Mouse (Mus musculus) stomach, postnatal 0 days (tissue): ENCODE results near the gene Ppl. TPM values are rescaled to one million over a fixed set of nuclear protein-coding genes. Genes with fewer than 3 reads are reported as not detected.

ENCODE experiments used
- ATAC-seq: fragments of 200-750 bp; cut with Nextera tagmentation; 2 replicates; pipeline ENCODE4 v1.8.0; 2017; ENCODE audit not compliant: low FRiP score, low TSS enrichment
- DNase-seq: peaks from one replicate; pipeline ENCODE4 v3.0.0-alpha.2; 2016; ENCODE audit warnings: low spot score
- H3K27ac ChIP-seq: fragments of 300-500 bp; sonication (generic); replicated peaks from 2 replicates; pipeline ENCODE4 v1.5.1; 2014; ENCODE audit warnings: mild to moderate bottlenecking, control low read depth
- H3K27me3 ChIP-seq: fragments of 300-500 bp; sonication (generic); 2 replicates; pipeline ENCODE4 v1.6.1; 2014; ENCODE audit warnings: low read length; ENCODE audit not compliant: control insufficient read depth, insufficient read depth
- H3K36me3 ChIP-seq: fragments of 300-500 bp; sonication (generic); 2 replicates; pipeline ENCODE4 v1.6.1; 2014; ENCODE audit warnings: low read length, mixed read lengths; ENCODE audit not compliant: control insufficient read depth, insufficient read depth
- H3K4me1 ChIP-seq: fragments of 300-500 bp; sonication (generic); replicated peaks from 2 replicates; pipeline ENCODE4 v1.6.1; 2014; ENCODE audit warnings: antibody characterized with exemption; ENCODE audit not compliant: control insufficient read depth, insufficient read depth
- H3K4me2 ChIP-seq: fragments of 300-500 bp; sonication (generic); replicated peaks from 2 replicates; pipeline ENCODE4 v1.6.1; 2014; ENCODE audit warnings: low read depth, mild to moderate bottlenecking, control low read depth, moderate library complexity
- H3K4me3 ChIP-seq: fragments of 300-500 bp; sonication (generic); 2 replicates; pipeline ENCODE4 v1.5.1; 2014; ENCODE audit warnings: low read depth, low read length, control low read depth
- H3K9ac ChIP-seq: fragments of 300-500 bp; sonication (generic); 2 replicates; pipeline ENCODE4 v1.6.1; 2014; ENCODE audit warnings: mild to moderate bottlenecking, low read length, control low read depth, mixed read lengths
- H3K9me3 ChIP-seq: fragments of 300-500 bp; sonication (generic); 2 replicates; pipeline ENCODE4 v1.6.1; 2016; ENCODE audit warnings: low read length; ENCODE audit not compliant: control insufficient read depth
- CTCF ChIP-seq: IDR thresholded peaks from 2 replicates; pipeline ENCODE4 v1.5.1; 2016; ENCODE audit warnings: antibody characterized with exemption, low read depth, mild to moderate bottlenecking, moderate library complexity
- EP300 ChIP-seq: optimal IDR thresholded peaks from 2 replicates; pipeline ENCODE3; 2016; ENCODE audit warnings: antibody characterized with exemption
- WGBS: fragments of 180-500 bp; shearing (Covaris S2); extraction: QIAGEN DNeasy Blood & Tissue Kit; methylation state at CpG from one replicate; pipeline ENCODE4 v1.1.7; 2014; 5-methylcytosine and 5-hydroxymethylcytosine counted together
- polyA plus RNA-seq: library from polyadenylated mRNA; unstranded; fragments of >200 nt; fragmentation: Nextera tagmentation; extraction: Ambion mirVana; gene quantifications from 2 replicates; pipeline ENCODE4 v1.2.1, GENCODE M21; 2015

Ppl gene
- polyA plus RNA-seq, 1 experiment from 2014 or later, result 61.5 TPM

- 50% methylated on average over 7 of the region's 7 CpGs for WGBS
- Histone ChIP-seq H3K27ac (no peak overlapping the region), H3K27me3 (no peaks in the 10 kb centered on the region), H3K4me3 (no peak overlapping the region), H3K4me2 (no peak overlapping the region), H3K4me1 (no peaks in the 10 kb centered on the region), H3K9ac (no peak overlapping the region), H3K36me3 (no peaks in the 10 kb centered on the region), H3K9me3 (no peaks in the 10 kb centered on the region)
- DNase-seq (no peak), ATAC-seq (no peak)
- no peak for TF ChIP-seq CTCF
- no peak for TF ChIP-seq EP300
These were observed 22.3 kb downstream of the Ppl start for GRCm38 (mm10) chr16:5109877-5110276.

- Histone ChIP-seq H3K4me1 (no peaks in the 10 kb centered on the region), H3K27me3 (no peaks in the 10 kb centered on the region), H3K9me3 (no peaks in the 10 kb centered on the region), H3K27ac (no peak overlapping the region), H3K36me3 (no peaks in the 10 kb centered on the region), H3K4me2 (no peak overlapping the region), H3K9ac (no peak overlapping the region), H3K4me3 (no peak overlapping the region)
- DNase-seq, result no peak
- no peak for ATAC-seq
- WGBS, result 78% methylated on average over 6 of the region's 6 CpGs
- no peak for TF ChIP-seq EP300
- TF ChIP-seq CTCF, result no peak
These were observed 31.2 kb downstream of the Ppl start for GRCm38 (mm10) chr16:5101000-5101399.

GRCm38 (mm10) chr16:5096504-5096903, 35.7 kb downstream of the Ppl start:
- no peaks in the 10 kb centered on the region for H3K9me3 ChIP-seq
- no peaks in the 10 kb centered on the region for H3K27me3 ChIP-seq
- H3K4me3 ChIP-seq, result no peak overlapping the region
- no peak overlapping the region for H3K27ac ChIP-seq
- H3K4me1 ChIP-seq, result no peaks in the 10 kb centered on the region
- no peak for DNase-seq
- WGBS, result 91% methylated on average over 7 of the region's 8 CpGs
- H3K9ac ChIP-seq, result no peak overlapping the region
- 0 out of 2 replicates have a peak, but pooled peaks cover 2% of the 10 kb centered on the region for H3K36me3 ChIP-seq
- no peak for ATAC-seq
- H3K4me2 ChIP-seq, result no peak overlapping the region
- TF ChIP-seq EP300 (no peak), CTCF (no peak)

- Histone ChIP-seq H3K4me1 (no peaks in the 10 kb centered on the region), H3K9ac (no peak overlapping the region), H3K27ac (0 out of 2 replicates have a peak overlapping the region, but pooled peaks have one; percentile 1), H3K4me2 (no peak overlapping the region), H3K27me3 (no peaks in the 10 kb centered on the region), H3K4me3 (no peak overlapping the region), H3K36me3 (0 out of 2 replicates have a peak, but pooled peaks cover 3% of the 10 kb centered on the region), H3K9me3 (no peaks in the 10 kb centered on the region)
- ATAC-seq, result 0 out of 2 replicates have a peak, but pooled peaks have one; percentile 34
- WGBS, result 50% methylated on average over 5 of the region's 5 CpGs
- TF ChIP-seq CTCF (no peak), EP300 (no peak)
- no peak for DNase-seq
These were observed 38.9 kb downstream of the Ppl start for GRCm38 (mm10) chr16:5093285-5093684.

- DNase-seq, result no peak
- Histone ChIP-seq H3K4me2 (no peak overlapping the region), H3K4me3 (no peak overlapping the region), H3K9ac (no peak overlapping the region), H3K9me3 (no peaks in the 10 kb centered on the region), H3K4me1 (no peaks in the 10 kb centered on the region), H3K36me3 (peaks cover 23% of the 10 kb centered on the region; the same call in 1 of the 2 replicates), H3K27ac (no peak overlapping the region), H3K27me3 (no peaks in the 10 kb centered on the region)
- WGBS, result 68% methylated on average over 10 of the region's 10 CpGs
- no peak for TF ChIP-seq EP300
- no peak for TF ChIP-seq CTCF
- no peak for ATAC-seq
These were observed 43.2 kb downstream of the Ppl start for GRCm38 (mm10) chr16:5089021-5089420.

GRCm38 (mm10) chr16:5086179-5086578, 46.0 kb downstream of the Ppl start:
- Histone ChIP-seq H3K9me3 (no peaks in the 10 kb centered on the region), H3K9ac (no peak overlapping the region), H3K4me1 (no peaks in the 10 kb centered on the region), H3K27me3 (no peaks in the 10 kb centered on the region), H3K4me3 (no peak overlapping the region), H3K36me3 (peaks cover 34% of the 10 kb centered on the region), H3K4me2 (no peak overlapping the region), H3K27ac (no peak overlapping the region)
- DNase-seq, result no peak
- no peak for ATAC-seq
- no peak for TF ChIP-seq EP300
- TF ChIP-seq CTCF, result no peak
- WGBS, result 97% methylated on average over 2 of the region's 2 CpGs
